Mouse (Mus musculus): ENCODE measurements around the gene Map3k20.

DNA sequence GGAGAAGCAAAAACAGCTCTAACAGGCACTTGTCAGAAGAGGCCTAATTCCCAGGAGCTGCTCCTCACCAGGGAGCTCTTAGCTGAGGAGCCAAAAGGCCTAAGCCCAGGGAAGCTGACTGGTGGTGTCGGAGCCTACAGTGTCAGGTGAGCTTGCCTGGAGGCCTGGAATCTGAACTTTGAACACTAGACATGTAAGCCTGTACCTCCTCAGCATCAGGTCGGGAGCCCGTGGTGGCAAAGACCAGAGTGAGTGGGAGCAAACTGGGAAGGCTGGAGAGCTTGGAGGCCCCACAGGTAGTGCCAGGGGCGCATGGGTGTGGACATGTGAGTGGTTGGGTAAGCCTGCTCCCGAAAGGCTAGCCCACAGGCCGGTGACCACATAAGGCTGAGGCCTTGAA lies 37.6 kb upstream of the Map3k20 start:
- TF ChIP-seq CTCF (IDR thresholded peaks at IDR 0.05; ENCODE audit: extremely low read depth, insufficient read depth, insufficient read length, insufficient replicate concordance) (no peak), POLR2A (IDR thresholded peaks at IDR 0.05; ENCODE audit: low read depth, low read length) (no peak)
